ENCODE assay signal across 8 mouse cellular contexts in genomic region chr5:135012671-135013441, GRCm38 (mm10). TPM values are rescaled to one million over a fixed set of nuclear protein-coding genes. Genes with fewer than 3 reads are reported as not detected.
A peak's percentile ranks its signal among the peaks of the same experiment; 100 is the strongest.
DNase-seq lines count a peak whose midpoint lies in the region; ATAC-seq and TF ChIP-seq lines count a peak whose summit lies in the region.

No protein-coding gene starts in this region.

- H3K27ac ChIP-seq in embryonic facial prominence, embryonic 14.5 days (replicated peaks; ENCODE audit: low read depth, low read length) = no peak overlapping the region
- H3K27ac ChIP-seq in spleen, adult 2 months (ENCODE audit: insufficient read depth, low read length) = no peak overlapping the region

- peaks cover 60% of the 10 kb centered on the region for H3K4me1 ChIP-seq in G1E (ENCODE audit: insufficient read depth, low read depth, low read length)
- peaks cover 19% of the 10 kb centered on the region for H3K4me1 ChIP-seq in embryonic facial prominence, embryonic 14.5 days (ENCODE audit: control insufficient read depth, insufficient read depth, low read length)
- peaks cover 4% of the 10 kb centered on the region; the same call in 1 of the 2 replicates for H3K4me1 ChIP-seq in spleen, adult 2 months (ENCODE audit: control insufficient read depth, insufficient read depth, insufficient read length)

- no peak overlapping the region for H3K4me3 ChIP-seq in G1E (ENCODE audit: low read depth, low read length)
- H3K4me3 ChIP-seq in embryonic facial prominence, embryonic 14.5 days (ENCODE audit: low read depth, low read length) = no peak overlapping the region; the same call in 1 of the 2 replicates
- H3K4me3 ChIP-seq in spleen, adult 2 months (ENCODE audit: extremely low read depth, insufficient read depth, insufficient read length) = no peak overlapping the region

- H3K27me3 ChIP-seq in G1E (ENCODE audit: insufficient read depth, low read length) = no peaks in the 10 kb centered on the region
- no peaks in the 10 kb centered on the region for H3K27me3 ChIP-seq in embryonic facial prominence, embryonic 14.5 days (replicated peaks; ENCODE audit: control insufficient read depth, insufficient read depth, low read length)
- no peaks in the 10 kb centered on the region for H3K27me3 ChIP-seq in spleen, adult 2 months (ENCODE audit: control insufficient read depth, insufficient read depth, low read length)

- no peaks in the 10 kb centered on the region for H3K9me3 ChIP-seq in G1E (replicated peaks)
- H3K9me3 ChIP-seq in embryonic facial prominence, embryonic 14.5 days (ENCODE audit: control insufficient read depth, low read length) = no peaks in the 10 kb centered on the region

- intact Hi-C loops in heart, postnatal 14 days (cut with DNase I) = loop anchor here (10.0 kb wide), 1 partner anchor 92 kb away; no protein-coding TSS in a partner anchor

- no peak for TF ChIP-seq POLR2A in spleen, adult 2 months (IDR thresholded peaks at IDR 0.05; ENCODE audit: low read depth, low read length)

- 0 out of 2 replicates have a peak overlapping the region, but pooled peaks have one; percentile 26 for H3K9ac ChIP-seq in embryonic facial prominence, embryonic 14.5 days (ENCODE audit: low read depth, low read length)

- peak; percentile 63; the same call in 1 of the 2 replicates for TF ChIP-seq CTCF in G1E (IDR thresholded peaks at IDR 0.05; ENCODE audit: low read depth, low read length)
- peak; percentile 90; the same call in 1 of the 2 replicates for TF ChIP-seq CTCF in spleen, adult 2 months (IDR thresholded peaks at IDR 0.05; ENCODE audit: extremely low read depth, insufficient read depth, insufficient read length, insufficient replicate concordance)

- WGBS in embryonic facial prominence, embryonic 14.5 days = 6% methylated on average over 13 of the region's 16 CpGs
- WGBS in spleen, adult 2 months = 25% methylated on average over 16 of the region's 16 CpGs

- no peak for ATAC-seq in G1E (ENCODE audit: extremely low read depth, insufficient number of reproducible peaks, low FRiP score, poor library complexity, severe bottlenecking)
- ATAC-seq in embryonic facial prominence, embryonic 14.5 days (ENCODE audit: low read depth) = no peak
- no peak for ATAC-seq in granulocyte monocyte progenitor cell, adult 5-6 weeks (replicated peaks; ENCODE audit: poor library complexity, severe bottlenecking)

- peak overlapping the region; percentile 37 for H3K4me2 ChIP-seq in embryonic facial prominence, embryonic 14.5 days (ENCODE audit: low read depth, low read length)

- peaks cover 41% of the 10 kb centered on the region for H3K36me3 ChIP-seq in G1E (replicated peaks)
- peaks cover 4% of the 10 kb centered on the region; the same call in 1 of the 2 replicates for H3K36me3 ChIP-seq in embryonic facial prominence, embryonic 14.5 days (ENCODE audit: control insufficient read depth, insufficient read depth, low read length)
- H3K36me3 ChIP-seq in spleen, adult 2 months (ENCODE audit: control insufficient read depth, insufficient read depth, low read length) = no peaks in the 10 kb centered on the region

- DNase-seq in G1E (ENCODE audit: low spot score) = no peak
- peak; percentile 85 to 89 for DNase-seq in adrenal gland, postnatal 36 days
- DNase-seq in embryonic facial prominence, embryonic 14.5 days (ENCODE audit: low spot score) = peak; percentile 61
- DNase-seq in heart, postnatal 14 days = peak; percentile 79 to 84
- DNase-seq in layer of hippocampus, postnatal 10 days (ENCODE audit: low spot score in 2 of 2) = peak; percentile 79 to 83
- DNase-seq in lung, postnatal 4 days = peak; percentile 81 to 86
- DNase-seq in spleen, adult 2 months (ENCODE audit: low read depth in 1 of 2, low spot score in 2 of 2) = peak; percentile 66 to 78

RNA-seq across cellular contexts. Expression of gene Abhd11, which starts 3.9 kb away (rescaled TPM):
- 21.7 and 36.1 TPM in 2 replicates for total RNA-seq in G1E (2014; fragmentation: Nextera tagmentation)
- total RNA-seq in G1E (2017) = 37.2 and 45.1 TPM in 2 replicates
- 61.2 and 65.9 TPM in 2 replicates for polyA plus RNA-seq in G1E (2012)
- 10 to 100 TPM; 45.4 to 55.3 TPM for total RNA-seq in adrenal gland, postnatal 36 days (2021)
- 61.3 and 70.3 TPM in 2 replicates for polyA plus RNA-seq in embryonic facial prominence, embryonic 14.5 days (2014; fragmentation: Nextera tagmentation; extraction: Ambion mirVana)
- total RNA-seq in heart, postnatal 14 days (2021) = 10 to 100 TPM; 61.4 to 65.0 TPM
- 10 to 100 TPM; 41.1 to 49.2 TPM for total RNA-seq in layer of hippocampus, postnatal 10 days (2021)
- 43.6 and 53.7 TPM in 2 replicates for polyA plus RNA-seq in spleen, adult 2 months (2012; rRNA removed)
- 102 and 115 TPM in 2 replicates for total RNA-seq in granulocyte monocyte progenitor cell, adult 5-6 weeks (2014; fragmentation: Nextera tagmentation)
- 56.8 and 75.0 TPM in 2 replicates for total RNA-seq in granulocyte monocyte progenitor cell, adult 5-6 weeks (2017)

RNA-seq across cellular contexts. Expression of gene Stx1a, which starts 10.4 kb away (rescaled TPM):
- total RNA-seq in G1E (2014; fragmentation: Nextera tagmentation) (3.1 and 4.1 TPM in 2 replicates), G1E (2017) (2.9 and 3.3 TPM in 2 replicates)
- 5.6 and 5.9 TPM in 2 replicates for polyA plus RNA-seq in G1E (2012)
- total RNA-seq in adrenal gland, postnatal 36 days (2021) = 1 to 10 TPM; 6.8 to 7.7 TPM
- polyA plus RNA-seq in embryonic facial prominence, embryonic 14.5 days (2014; fragmentation: Nextera tagmentation; extraction: Ambion mirVana) = 19.6 and 20.8 TPM in 2 replicates
- 1 to 10 TPM; 2.6 to 4.3 TPM for total RNA-seq in heart, postnatal 14 days (2021)
- 100 to 1,000 TPM; 182 to 196 TPM for total RNA-seq in layer of hippocampus, postnatal 10 days (2021)
- polyA plus RNA-seq in spleen, adult 2 months (2012; rRNA removed) = 8.5 and 9.0 TPM in 2 replicates
- total RNA-seq in granulocyte monocyte progenitor cell, adult 5-6 weeks (2014; fragmentation: Nextera tagmentation) = 1.2 and 3.6 TPM in 2 replicates
- not detected in 2 replicates for total RNA-seq in granulocyte monocyte progenitor cell, adult 5-6 weeks (2017)

RNA-seq across cellular contexts. Expression of gene Cldn3, which starts 26.8 kb away (rescaled TPM):
- total RNA-seq in G1E (2014; fragmentation: Nextera tagmentation) = not detected in 2 replicates
- total RNA-seq in G1E (2017) = not detected in 2 replicates
- 0.87 and 0.98 TPM in 2 replicates for polyA plus RNA-seq in G1E (2012)
- total RNA-seq in adrenal gland, postnatal 36 days (2021) = under 1 TPM in 1 of 2 experiments, not detected in 1; 0.43 TPM
- 23.2 and 27.8 TPM in 2 replicates for polyA plus RNA-seq in embryonic facial prominence, embryonic 14.5 days (2014; fragmentation: Nextera tagmentation; extraction: Ambion mirVana)
- 1 to 10 TPM in 1 of 2 experiments, under 1 TPM in 1; 0.22 to 1.4 TPM for total RNA-seq in heart, postnatal 14 days (2021)
- 1 to 10 TPM; 3.5 to 5.2 TPM for total RNA-seq in layer of hippocampus, postnatal 10 days (2021)
- 3.1 and 5.0 TPM in 2 replicates for polyA plus RNA-seq in spleen, adult 2 months (2012; rRNA removed)
- total RNA-seq in granulocyte monocyte progenitor cell, adult 5-6 weeks (2014; fragmentation: Nextera tagmentation) = not detected in 2 replicates
- total RNA-seq in granulocyte monocyte progenitor cell, adult 5-6 weeks (2017) = not detected in 2 replicates

RNA-seq across cellular contexts. Expression of gene Dnajc30, which starts 51.1 kb away (rescaled TPM):
- 17.3 and 25.7 TPM in 2 replicates for total RNA-seq in G1E (2014; fragmentation: Nextera tagmentation)
- 8.0 and 8.7 TPM in 2 replicates for total RNA-seq in G1E (2017)
- 51.3 and 67.6 TPM in 2 replicates for polyA plus RNA-seq in G1E (2012)
- 10 to 100 TPM; 28.1 to 34.6 TPM for total RNA-seq in adrenal gland, postnatal 36 days (2021)
- 31.1 and 33.9 TPM in 2 replicates for polyA plus RNA-seq in embryonic facial prominence, embryonic 14.5 days (2014; fragmentation: Nextera tagmentation; extraction: Ambion mirVana)
- total RNA-seq in heart, postnatal 14 days (2021) = 10 to 100 TPM; 25.9 to 26.2 TPM
- total RNA-seq in layer of hippocampus, postnatal 10 days (2021) = 10 to 100 TPM; 35.5 to 38.0 TPM
- polyA plus RNA-seq in spleen, adult 2 months (2012; rRNA removed) = 15.5 and 23.5 TPM in 2 replicates
- 15.7 and 18.7 TPM in 2 replicates for total RNA-seq in granulocyte monocyte progenitor cell, adult 5-6 weeks (2014; fragmentation: Nextera tagmentation)
- 5.4 and 6.5 TPM in 2 replicates for total RNA-seq in granulocyte monocyte progenitor cell, adult 5-6 weeks (2017)

RNA-seq across cellular contexts. Expression of gene Bud23, which starts 51.9 kb away (rescaled TPM):
- total RNA-seq in G1E (2014; fragmentation: Nextera tagmentation) = 67.0 and 73.0 TPM in 2 replicates
- total RNA-seq in G1E (2017) = 79.3 and 110 TPM in 2 replicates
- polyA plus RNA-seq in G1E (2012) = 176 and 203 TPM in 2 replicates
- total RNA-seq in adrenal gland, postnatal 36 days (2021) = 10 to 100 TPM; 51.7 to 57.7 TPM
- 74.0 and 87.2 TPM in 2 replicates for polyA plus RNA-seq in embryonic facial prominence, embryonic 14.5 days (2014; fragmentation: Nextera tagmentation; extraction: Ambion mirVana)
- 10 to 100 TPM; 24.9 to 26.8 TPM for total RNA-seq in heart, postnatal 14 days (2021)
- 10 to 100 TPM; 49.8 to 54.7 TPM for total RNA-seq in layer of hippocampus, postnatal 10 days (2021)
- polyA plus RNA-seq in spleen, adult 2 months (2012; rRNA removed) = 47.5 and 67.3 TPM in 2 replicates
- total RNA-seq in granulocyte monocyte progenitor cell, adult 5-6 weeks (2014; fragmentation: Nextera tagmentation) = 80.5 and 90.8 TPM in 2 replicates
- 44.9 and 89.9 TPM in 2 replicates for total RNA-seq in granulocyte monocyte progenitor cell, adult 5-6 weeks (2017)

Comparison
In these comparisons a context has a peak if more than half of its experiments do, and no peak if none do; other contexts are left out.
1. RNA of gene Stx1a, which starts 10.4 kb away (total RNA-seq): 182 to 196 TPM in layer of hippocampus, postnatal 10 days; 6.8 to 7.7 TPM in adrenal gland, postnatal 36 days, 2.6 to 4.3 TPM in heart, postnatal 14 days, 2.9 to 4.1 TPM in G1E and 1.2 to 3.6 TPM in granulocyte monocyte progenitor cell, adult 5-6 weeks; every median in the first group is over 10 times any median in the second.